Mouse (Mus musculus): ENCODE results near the gene Grik4. TPM values are rescaled to one million over a fixed set of nuclear protein-coding genes. Genes with fewer than 3 reads are reported as not detected.
"Not testable (repeated sequence)": the region's sequence is repeated elsewhere in the genome, so short reads cannot be mapped to it uniquely, and the experiment has no call there.

Gene Grik4
- polyA plus RNA-seq (2014; fragmentation: Nextera tagmentation; extraction: Ambion mirVana) = 2.2 and 2.8 TPM in 2 replicates

DNA sequence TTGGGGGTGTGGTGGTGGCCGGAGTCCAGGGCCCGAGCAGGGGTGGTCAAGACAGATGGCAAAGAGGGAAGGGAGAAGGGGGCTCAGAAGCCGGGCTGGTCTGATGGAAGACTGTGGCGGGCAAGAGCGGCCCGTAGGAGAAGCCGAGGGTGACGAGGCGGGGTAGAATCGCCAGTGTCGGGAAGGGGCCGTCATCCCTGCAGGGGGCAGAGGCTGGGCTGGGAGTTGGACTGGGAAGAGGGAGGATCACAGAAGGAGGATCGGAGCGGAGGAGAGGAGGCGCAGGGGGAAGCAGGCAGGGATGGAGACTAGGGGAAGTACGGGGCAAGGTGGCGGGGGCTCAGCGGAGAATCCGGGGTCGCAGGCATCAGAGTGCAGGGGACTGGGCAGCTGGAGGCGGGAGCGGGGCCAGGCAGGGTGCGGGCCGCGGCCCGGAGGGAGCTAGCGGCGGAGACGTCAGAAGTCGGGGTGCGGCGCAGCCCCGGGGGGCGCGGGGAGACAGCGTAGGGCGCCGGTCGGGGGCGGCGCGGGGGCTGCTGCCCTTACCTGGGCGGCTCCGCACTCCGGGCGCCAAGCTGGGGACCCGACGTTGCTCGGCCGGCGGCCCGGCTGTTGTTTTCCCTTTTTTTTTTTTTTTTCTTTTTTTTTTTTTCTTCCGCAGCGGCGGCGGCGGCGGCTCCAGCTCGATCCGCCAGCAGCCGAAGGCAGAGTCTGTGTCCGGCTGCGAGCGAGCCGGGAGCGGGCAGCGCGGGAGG lies at the start of gene Grik4:
Grik4 (minus strand) TSS at position 713 of the 755 bp plus-strand sequence.
- Histone ChIP-seq H3K4me1 (replicated peaks; ENCODE audit: control insufficient read depth, insufficient read depth, low read length) (no peaks in the 10 kb centered on the region), H3K4me3 (ENCODE audit: low read depth, low read length) (peak within 1 kb of the TSS; percentile 50), H3K9me3 (ENCODE audit: control insufficient read depth, low read length) (no peaks in the 10 kb centered on the region), H3K27ac (ENCODE audit: low read depth, low read length) (no peak within 1 kb of the TSS), H3K27me3 (replicated peaks; ENCODE audit: control insufficient read depth, insufficient read depth, low read length) (peaks cover 70% of the 10 kb centered on the region), H3K9ac (ENCODE audit: low read depth, low read length) (peak within 1 kb of the TSS; percentile 51; the same call in 1 of the 2 replicates), H3K36me3 (ENCODE audit: control insufficient read depth, insufficient read depth, low read length) (no peaks in the 10 kb centered on the region), H3K4me2 (peak within 1 kb of the TSS; percentile 88)
- ATAC-seq (replicated peaks; ENCODE audit: low FRiP score) (peak; percentile 7), DNase-seq (ENCODE audit: low spot score) (peak; percentile 55)
- 2% methylated on average over 47 of the region's 68 CpGs for WGBS

- H3K4me2 ChIP-seq = no peak overlapping the region
- no peaks in the 10 kb centered on the region for H3K9me3 ChIP-seq (ENCODE audit: control insufficient read depth, low read length)
- H3K4me1 ChIP-seq (replicated peaks; ENCODE audit: control insufficient read depth, insufficient read depth, low read length) = no peaks in the 10 kb centered on the region; the same call in 1 of the 2 replicates
- H3K27me3 ChIP-seq (replicated peaks; ENCODE audit: control insufficient read depth, insufficient read depth, low read length) = no peaks in the 10 kb centered on the region
- H3K4me3 ChIP-seq (ENCODE audit: low read depth, low read length) = no peak overlapping the region
- H3K9ac ChIP-seq (ENCODE audit: low read depth, low read length) = no peak overlapping the region
- 76% methylated on average over 4 of the region's 4 CpGs for WGBS
- peaks cover 12% of the 10 kb centered on the region for H3K36me3 ChIP-seq (ENCODE audit: control insufficient read depth, insufficient read depth, low read length)
- no peak for DNase-seq (ENCODE audit: low spot score)
- ATAC-seq (replicated peaks; ENCODE audit: low FRiP score) = 0 out of 2 replicates have a peak, but pooled peaks have one; percentile 31
- no peak overlapping the region for H3K27ac ChIP-seq (ENCODE audit: low read depth, low read length)
Observed at GRCm38 (mm10) chr9:42993659-42994058, 49.4 kb upstream of the Grik4 start.

GRCm38 (mm10) chr9:42987988-42988387 lies 43.7 kb upstream of the Grik4 start:
- H3K36me3 ChIP-seq (ENCODE audit: control insufficient read depth, insufficient read depth, low read length) = peaks cover 6% of the 10 kb centered on the region

DNA sequence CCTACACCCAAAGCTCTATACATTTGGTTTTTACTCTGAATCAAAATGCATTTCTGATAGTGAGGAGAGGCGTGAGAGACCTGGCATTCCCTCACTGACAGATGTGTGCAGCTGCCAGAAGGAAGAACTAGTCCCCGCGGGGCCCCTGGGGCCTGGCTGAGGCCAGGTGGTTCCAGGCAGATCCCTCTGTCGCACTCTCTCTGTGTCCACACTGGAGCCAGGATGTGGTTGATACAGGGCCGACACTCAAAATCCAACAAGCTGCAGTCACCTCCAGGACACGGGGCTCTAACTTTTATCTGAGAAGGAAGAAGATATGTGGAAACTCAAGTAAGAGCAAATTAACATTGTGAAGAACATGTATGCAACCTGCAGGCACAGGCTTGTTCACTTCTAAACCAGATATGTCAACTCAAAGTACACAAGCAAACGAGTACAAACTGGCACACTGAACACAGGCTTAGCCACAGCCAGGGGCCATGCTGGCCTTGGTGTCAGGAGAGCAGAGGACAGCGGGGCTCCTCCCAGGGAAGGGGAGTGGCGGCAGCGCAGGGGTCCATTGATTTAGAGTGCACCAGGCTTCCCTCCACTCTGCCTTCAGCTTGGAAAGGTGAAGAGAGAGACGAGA lies 24.7 kb upstream of the Grik4 start:
- H3K9me3 ChIP-seq (ENCODE audit: control insufficient read depth, low read length) = no peaks in the 10 kb centered on the region
- H3K4me2 ChIP-seq = no peak overlapping the region
- no peak overlapping the region for H3K27ac ChIP-seq (ENCODE audit: low read depth, low read length)
- no peaks in the 10 kb centered on the region for H3K27me3 ChIP-seq (replicated peaks; ENCODE audit: control insufficient read depth, insufficient read depth, low read length)
- H3K9ac ChIP-seq (ENCODE audit: low read depth, low read length) = no peak overlapping the region
- peaks cover 2% of the 10 kb centered on the region; the same call in 1 of the 2 replicates for H3K36me3 ChIP-seq (ENCODE audit: control insufficient read depth, insufficient read depth, low read length)
- no peak for ATAC-seq (replicated peaks; ENCODE audit: low FRiP score)
- 71% methylated on average over 11 of the region's 11 CpGs for WGBS
- DNase-seq (ENCODE audit: low spot score) = no peak
- no peaks in the 10 kb centered on the region for H3K4me1 ChIP-seq (replicated peaks; ENCODE audit: control insufficient read depth, insufficient read depth, low read length)
- H3K4me3 ChIP-seq (ENCODE audit: low read depth, low read length) = no peak overlapping the region

More at GRCm38 (mm10) chr9:42987988-42988387, 43.7 kb upstream of the Grik4 start:
- Histone ChIP-seq H3K4me1 (replicated peaks; ENCODE audit: control insufficient read depth, insufficient read depth, low read length) (no peaks in the 10 kb centered on the region), H3K9ac (ENCODE audit: low read depth, low read length) (no peak overlapping the region), H3K4me2 (no peak overlapping the region), H3K27me3 (replicated peaks; ENCODE audit: control insufficient read depth, insufficient read depth, low read length) (no peaks in the 10 kb centered on the region), H3K27ac (ENCODE audit: low read depth, low read length) (no peak overlapping the region), H3K9me3 (ENCODE audit: control insufficient read depth, low read length) (no peaks in the 10 kb centered on the region), H3K4me3 (ENCODE audit: low read depth, low read length) (no peak overlapping the region)
- 92% methylated on average over 4 of the region's 4 CpGs for WGBS
- ATAC-seq (replicated peaks; ENCODE audit: low FRiP score) (no peak), DNase-seq (ENCODE audit: low spot score) (no peak)

DNA sequence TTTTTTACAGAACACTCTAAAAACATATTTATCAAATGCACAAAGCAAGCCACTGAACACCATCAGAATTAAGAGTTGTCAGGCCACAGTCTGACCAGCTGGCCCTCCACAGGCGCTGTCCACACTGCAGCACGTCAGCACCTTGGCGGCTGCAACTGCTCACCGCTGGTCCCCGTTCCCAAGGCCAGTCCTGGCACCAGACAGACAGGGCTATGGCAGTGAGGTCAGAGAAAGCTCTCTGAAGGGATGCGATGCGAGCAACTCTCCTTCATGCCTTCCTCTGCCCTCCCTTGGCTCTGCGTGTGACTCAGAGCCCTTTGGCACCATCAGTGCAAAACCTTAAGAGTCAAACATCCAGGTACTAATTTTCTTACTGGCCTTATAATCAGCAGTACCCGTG lies 23.4 kb upstream of the Grik4 start:
- no peaks in the 10 kb centered on the region for H3K4me1 ChIP-seq (replicated peaks; ENCODE audit: control insufficient read depth, insufficient read depth, low read length)
- no peak overlapping the region for H3K9ac ChIP-seq (ENCODE audit: low read depth, low read length)
- no peak overlapping the region for H3K4me3 ChIP-seq (ENCODE audit: low read depth, low read length)
- peaks cover 2% of the 10 kb centered on the region; the same call in 1 of the 2 replicates for H3K36me3 ChIP-seq (ENCODE audit: control insufficient read depth, insufficient read depth, low read length)
- H3K27ac ChIP-seq (ENCODE audit: low read depth, low read length) = no peak overlapping the region
- ATAC-seq (replicated peaks; ENCODE audit: low FRiP score) (no peak), DNase-seq (ENCODE audit: low spot score) (no peak)
- no peaks in the 10 kb centered on the region for H3K27me3 ChIP-seq (replicated peaks; ENCODE audit: control insufficient read depth, insufficient read depth, low read length)
- no peaks in the 10 kb centered on the region for H3K9me3 ChIP-seq (ENCODE audit: control insufficient read depth, low read length)
- WGBS = 87% methylated on average over 9 of the region's 9 CpGs
- no peak overlapping the region for H3K4me2 ChIP-seq

DNA sequence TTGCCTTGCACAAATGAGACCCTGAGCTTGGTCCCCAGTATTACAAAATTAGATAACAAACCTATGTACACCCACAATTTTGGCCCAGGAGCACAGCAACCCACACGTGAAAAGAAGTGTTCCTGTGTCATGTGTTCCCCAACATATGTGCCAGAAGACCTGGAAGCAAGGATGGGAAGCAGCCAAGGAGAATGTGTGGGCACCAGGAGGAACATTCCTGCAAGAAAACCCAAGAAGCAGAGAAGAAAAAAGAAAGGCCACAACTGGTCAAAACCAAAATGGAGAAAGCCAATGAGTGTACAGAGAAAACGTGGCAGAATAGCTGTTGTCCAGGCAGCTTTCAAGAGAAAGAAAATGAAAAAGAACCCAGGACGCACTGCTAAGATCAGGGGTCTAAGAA lies 20.5 kb upstream of the Grik4 start:
- not testable (repeated sequence) for ATAC-seq (replicated peaks; ENCODE audit: low FRiP score); H3K27me3 ChIP-seq (replicated peaks; ENCODE audit: control insufficient read depth, insufficient read depth, low read length); DNase-seq (ENCODE audit: low spot score); H3K27ac ChIP-seq (ENCODE audit: low read depth, low read length); H3K4me3 ChIP-seq (ENCODE audit: low read depth, low read length); H3K4me2 ChIP-seq; H3K4me1 ChIP-seq (replicated peaks; ENCODE audit: control insufficient read depth, insufficient read depth, low read length); H3K36me3 ChIP-seq (ENCODE audit: control insufficient read depth, insufficient read depth, low read length); H3K9ac ChIP-seq (ENCODE audit: low read depth, low read length); H3K9me3 ChIP-seq (ENCODE audit: control insufficient read depth, low read length)
- 84% methylated on average over 2 of the region's 3 CpGs for WGBS

DNA sequence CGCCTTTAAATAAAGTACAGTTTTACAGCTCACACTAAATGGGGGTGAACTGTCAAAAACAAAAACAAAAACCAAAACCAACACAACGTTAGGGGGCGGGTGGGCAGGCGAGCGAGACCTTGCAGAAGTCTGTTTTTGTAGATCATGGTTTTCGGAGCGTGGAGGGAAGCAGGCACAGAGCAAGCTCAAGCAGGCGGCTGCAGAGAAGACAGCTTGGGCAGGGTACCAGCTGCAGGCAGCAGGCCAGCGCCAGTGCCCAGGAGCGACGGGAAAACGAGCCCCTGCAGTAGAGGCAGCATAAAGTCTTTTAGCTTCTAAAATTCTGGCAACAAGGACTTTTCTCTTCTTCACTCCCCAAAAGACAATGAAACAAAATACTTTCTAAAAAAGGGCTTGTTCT lies 20.1 kb upstream of the Grik4 start:
- H3K9ac ChIP-seq (ENCODE audit: low read depth, low read length) = no peak overlapping the region
- H3K9me3 ChIP-seq (ENCODE audit: control insufficient read depth, low read length) = no peaks in the 10 kb centered on the region
- H3K4me3 ChIP-seq (ENCODE audit: low read depth, low read length) = no peak overlapping the region
- DNase-seq (ENCODE audit: low spot score) (no peak), ATAC-seq (replicated peaks; ENCODE audit: low FRiP score) (no peak)
- no peak overlapping the region for H3K27ac ChIP-seq (ENCODE audit: low read depth, low read length)
- no peaks in the 10 kb centered on the region for H3K27me3 ChIP-seq (replicated peaks; ENCODE audit: control insufficient read depth, insufficient read depth, low read length)
- 89% methylated on average over 12 of the region's 12 CpGs for WGBS
- no peak overlapping the region for H3K4me2 ChIP-seq
- no peaks in the 10 kb centered on the region; the same call in 1 of the 2 replicates for H3K36me3 ChIP-seq (ENCODE audit: control insufficient read depth, insufficient read depth, low read length)
- no peaks in the 10 kb centered on the region for H3K4me1 ChIP-seq (replicated peaks; ENCODE audit: control insufficient read depth, insufficient read depth, low read length)

DNA sequence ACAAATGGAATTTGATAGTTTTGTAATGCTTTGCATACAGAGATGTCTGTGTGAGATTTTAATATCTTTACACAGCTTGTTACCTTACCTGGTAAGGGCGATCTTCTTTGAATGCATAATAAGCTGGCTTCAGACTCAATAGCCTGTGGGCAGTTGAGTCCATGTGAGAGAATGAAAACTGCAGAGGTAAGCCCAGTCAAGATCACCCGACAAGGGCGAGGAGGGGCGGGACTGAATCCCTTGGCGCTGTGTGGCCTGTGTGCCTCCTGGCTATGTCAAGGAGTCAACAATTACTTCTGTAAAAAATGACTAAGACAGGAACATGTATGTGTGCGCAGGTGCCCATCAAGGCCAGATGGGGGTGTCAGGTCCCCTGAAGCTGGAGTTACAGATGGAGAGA lies 18.2 kb upstream of the Grik4 start:
- no peaks in the 10 kb centered on the region for H3K9me3 ChIP-seq (ENCODE audit: control insufficient read depth, low read length)
- no peak overlapping the region for H3K9ac ChIP-seq (ENCODE audit: low read depth, low read length)
- no peak for ATAC-seq (replicated peaks; ENCODE audit: low FRiP score)
- H3K4me2 ChIP-seq = no peak overlapping the region
- H3K27me3 ChIP-seq (replicated peaks; ENCODE audit: control insufficient read depth, insufficient read depth, low read length) = no peaks in the 10 kb centered on the region
- no peak for DNase-seq (ENCODE audit: low spot score)
- H3K4me3 ChIP-seq (ENCODE audit: low read depth, low read length) = no peak overlapping the region
- H3K4me1 ChIP-seq (replicated peaks; ENCODE audit: control insufficient read depth, insufficient read depth, low read length) = no peaks in the 10 kb centered on the region
- no peaks in the 10 kb centered on the region; the same call in 1 of the 2 replicates for H3K36me3 ChIP-seq (ENCODE audit: control insufficient read depth, insufficient read depth, low read length)
- H3K27ac ChIP-seq (ENCODE audit: low read depth, low read length) = no peak overlapping the region
- WGBS = 84% methylated on average over 6 of the region's 6 CpGs
